Mouse (Mus musculus) left cerebral cortex, postnatal 36 days (tissue): Measurements from ENCODE around the gene Pramel7. TPM values are rescaled to one million over a fixed set of nuclear protein-coding genes. Genes with fewer than 3 reads are reported as not detected.
"Not testable (repeated sequence)": the region's sequence is repeated elsewhere in the genome, so short reads cannot be mapped to it uniquely, and the experiment has no call there.

Experiments used
- DNase-seq, 2 experiments: peaks; one replicate each; pipeline ENCODE4 v3.0.0; 2021 to 2022; ENCODE audit warnings: low spot score in 2 of 2, mixed read lengths in 1 of 2
- intact Hi-C: fragments of 180-260 bp; cut with DNase I; formaldehyde crosslinking; loops from one replicate; pipeline ENCODE4 v1.15.1; 2025
- total RNA-seq, 2 experiments: library from RNA; stranded (reverse); gene quantifications; 2 replicates each; pipeline ENCODE4 v1.2.3; 2021

Pramel7 gene
- total RNA-seq = not detected

- intact Hi-C loops, DNase-seq: not testable (repeated sequence)
Observed at GRCm38 (mm10) chr2:87496993-87497392, at the start of gene Pramel7. Pramel7 (minus strand) TSS chr2:87497093.

DNA sequence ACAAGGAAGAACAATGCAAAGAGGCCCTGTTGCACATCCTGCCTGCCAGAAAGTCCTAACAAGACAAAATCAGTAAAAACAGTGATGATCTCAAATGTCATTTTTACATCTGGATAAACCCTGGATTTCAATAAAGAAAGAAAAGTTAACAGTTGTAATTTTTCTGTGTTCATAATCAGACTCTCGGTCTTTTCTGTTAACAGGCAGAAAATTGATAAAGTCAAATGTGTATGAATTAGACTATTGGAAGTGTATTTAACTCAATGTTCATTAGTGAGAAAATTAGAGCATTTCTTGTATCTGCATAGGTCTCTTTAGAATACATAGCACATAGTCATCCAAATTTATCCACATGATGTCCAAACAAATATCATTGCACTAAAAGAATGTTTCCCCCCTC is 48.5 kb upstream of the Pramel7 start, which contains the start of gene Olfr1128:
Olfr1128 (minus strand) TSS at position 101 of the 400 bp plus-strand sequence.
- intact Hi-C loops = no loop called here
- DNase-seq = no peak

DNA sequence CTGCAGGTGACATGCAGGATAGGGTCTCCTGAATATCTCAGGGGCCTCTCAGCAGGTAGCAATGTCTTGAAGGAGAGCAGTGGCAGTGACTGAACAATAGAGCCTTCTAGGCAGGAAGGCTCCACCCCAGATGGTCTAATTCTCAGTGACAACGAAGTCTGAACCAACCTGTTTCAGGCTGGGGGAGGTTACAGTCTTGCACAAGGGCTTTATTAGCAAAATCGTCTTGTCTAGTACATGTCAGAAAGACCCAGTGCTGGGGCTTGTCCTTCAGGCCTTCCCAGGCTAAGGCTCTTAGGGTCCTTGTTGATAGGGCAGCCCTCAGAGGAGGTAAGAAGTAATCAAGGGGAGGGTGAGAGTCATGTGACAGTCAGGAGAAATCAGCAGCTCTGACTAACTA is 37.9 kb upstream of the Pramel7 start:
- intact Hi-C loops = no loop called here

DNA sequence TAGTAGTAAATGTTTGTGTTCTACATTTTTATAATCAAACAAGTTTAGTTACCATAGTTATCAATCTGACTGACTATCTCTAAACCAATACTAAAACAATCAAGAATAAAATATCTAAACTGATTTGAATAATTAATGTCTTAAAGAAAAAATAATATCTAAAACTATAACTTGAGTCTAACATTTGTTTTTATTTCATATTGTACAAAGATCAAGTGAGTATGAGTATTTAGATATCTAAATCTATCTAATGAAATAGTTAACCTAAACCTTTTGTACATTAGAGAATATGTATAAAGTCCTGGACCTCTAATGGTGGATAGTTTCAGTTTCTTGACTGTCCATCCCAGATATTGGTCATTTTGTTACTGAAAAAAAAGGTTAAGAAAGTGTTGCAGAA is 34.6 kb upstream of the Pramel7 start, which contains the start of gene Olfr153:
Olfr153 (plus strand) TSS at position 301 of the 400 bp plus-strand sequence.
- DNase-seq = no peak
- intact Hi-C loops = no loop called here

More for the DNA sequence above, 37.9 kb upstream of the Pramel7 start:
- no peak for DNase-seq

- intact Hi-C loops = not testable (repeated sequence)
- DNase-seq = peak; percentile 6 to 11
Observed at GRCm38 (mm10) chr2:87525899-87526616, 29.2 kb upstream of the Pramel7 start.

GRCm38 (mm10) chr2:87520651-87521050 is 23.8 kb upstream of the Pramel7 start:
- intact Hi-C loops = no loop called here
- no peak for DNase-seq

DNA sequence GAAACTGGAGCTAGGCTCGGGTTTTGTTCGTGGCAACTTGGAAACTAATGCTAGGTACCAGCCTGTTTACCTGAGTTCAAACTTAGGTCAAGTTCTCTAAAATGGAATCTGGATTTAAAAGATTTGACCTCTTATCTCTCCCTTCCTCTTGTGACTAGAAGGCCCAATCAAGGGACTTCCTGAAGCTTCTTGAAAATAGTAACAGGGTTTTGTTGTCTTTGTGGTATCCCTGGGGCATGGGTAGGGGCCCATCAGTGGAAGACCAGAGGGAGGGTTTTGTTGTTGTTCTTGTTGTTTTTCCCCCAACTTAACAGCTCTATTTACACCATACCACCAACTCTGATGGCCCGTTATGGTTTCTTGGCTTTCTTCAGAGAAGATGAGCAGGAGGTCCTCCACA is 19.7 kb upstream of the Pramel7 start:
- DNase-seq = no peak
- intact Hi-C loops = no loop called here

- intact Hi-C loops = no loop called here
- no peak for DNase-seq
Observed at GRCm38 (mm10) chr2:87515457-87516060, 18.7 kb upstream of the Pramel7 start.

DNA sequence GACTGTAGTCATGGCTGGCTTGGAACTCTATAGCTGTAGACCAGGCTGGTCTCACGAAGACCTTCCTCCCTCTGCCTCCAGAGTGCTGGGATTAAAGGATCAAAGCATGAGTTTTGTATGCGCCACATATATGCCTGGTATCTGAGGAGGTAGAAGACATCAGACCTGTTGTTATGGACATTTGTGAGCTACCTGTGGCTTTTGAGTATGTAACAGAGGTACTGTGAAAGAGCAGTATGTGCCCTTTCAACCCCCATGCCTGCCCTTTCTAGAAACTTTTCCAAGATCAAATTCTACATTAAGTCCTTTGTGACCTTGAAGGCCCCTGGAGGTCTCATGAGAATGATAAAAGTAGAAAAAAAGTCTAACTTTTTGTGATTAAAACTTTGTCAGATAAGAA is 18.2 kb upstream of the Pramel7 start:
- intact Hi-C loops = no loop called here
- DNase-seq = no peak

DNA sequence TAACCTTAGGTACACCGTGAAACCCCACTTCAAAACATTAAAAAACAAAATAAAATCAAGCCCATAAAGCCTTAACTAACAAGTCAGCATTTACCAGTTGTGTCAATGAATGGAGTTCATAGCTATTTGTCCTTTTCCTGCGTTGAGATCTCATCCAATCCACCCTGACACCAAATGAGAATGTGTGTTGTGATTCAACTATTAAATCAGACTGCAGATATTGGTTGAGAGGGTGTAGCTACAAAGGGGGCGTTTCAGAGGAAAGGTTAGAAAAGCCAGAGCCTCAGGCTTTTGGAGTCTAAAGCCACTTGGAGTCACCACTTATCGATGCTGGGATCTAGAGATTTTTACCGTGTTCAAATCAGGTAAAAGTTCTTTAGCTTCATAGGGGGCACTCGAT is 9.4 kb upstream of the Pramel7 start, which contains the start of gene Pramel6:
Pramel6 (plus strand) TSS at position 301 of the 400 bp plus-strand sequence.
- no peak for DNase-seq
- intact Hi-C loops = no loop called here

GRCm38 (mm10) chr2:87482276-87482675 is 14.6 kb downstream of the Pramel7 start:
- DNase-seq = no peak
- intact Hi-C loops = no loop called here

DNA sequence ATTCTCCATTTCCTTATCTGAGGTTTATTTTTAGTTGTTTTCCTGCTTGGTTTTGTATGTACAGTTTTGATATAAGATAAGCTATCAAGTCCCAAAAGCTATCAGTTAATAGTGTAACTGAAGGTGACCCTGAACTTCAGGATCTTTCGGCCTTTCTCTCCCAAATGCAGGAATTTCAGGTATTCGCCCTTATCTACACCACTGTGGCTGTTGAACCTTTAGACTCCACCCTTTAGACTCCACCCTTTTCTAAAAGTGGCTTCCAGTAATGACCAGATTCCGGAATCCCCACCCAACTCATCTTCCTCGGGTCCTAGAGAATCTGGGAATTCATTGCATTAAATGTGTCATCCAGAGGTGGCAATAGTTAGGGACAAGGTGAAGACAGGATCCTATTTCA is 15.7 kb downstream of the Pramel7 start:
- intact Hi-C loops = no loop called here
- no peak for DNase-seq

DNA sequence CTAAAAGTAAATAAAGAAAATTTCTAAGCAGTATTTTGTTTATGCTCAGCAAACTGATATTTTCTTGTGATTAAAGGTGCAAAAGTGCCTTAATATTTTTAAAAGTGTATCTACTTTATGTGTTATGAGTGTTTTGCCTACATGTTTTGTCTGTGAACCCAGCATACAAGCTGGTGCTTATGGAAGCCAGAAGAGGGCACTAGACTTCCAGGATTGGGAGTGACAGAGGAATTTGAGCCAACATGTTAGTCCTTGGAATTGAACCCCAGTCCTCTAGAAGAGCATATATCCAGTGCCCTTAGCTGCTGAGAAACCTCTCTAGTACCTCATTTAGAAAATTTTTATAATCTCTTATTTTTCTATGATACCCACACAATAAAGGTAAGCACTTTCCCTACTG is 16.7 kb downstream of the Pramel7 start:
- intact Hi-C loops = no loop called here
- DNase-seq = no peak

- no peak for DNase-seq
- intact Hi-C loops = no loop called here
Observed at GRCm38 (mm10) chr2:87461769-87462168, 35.1 kb downstream of the Pramel7 start.

DNA sequence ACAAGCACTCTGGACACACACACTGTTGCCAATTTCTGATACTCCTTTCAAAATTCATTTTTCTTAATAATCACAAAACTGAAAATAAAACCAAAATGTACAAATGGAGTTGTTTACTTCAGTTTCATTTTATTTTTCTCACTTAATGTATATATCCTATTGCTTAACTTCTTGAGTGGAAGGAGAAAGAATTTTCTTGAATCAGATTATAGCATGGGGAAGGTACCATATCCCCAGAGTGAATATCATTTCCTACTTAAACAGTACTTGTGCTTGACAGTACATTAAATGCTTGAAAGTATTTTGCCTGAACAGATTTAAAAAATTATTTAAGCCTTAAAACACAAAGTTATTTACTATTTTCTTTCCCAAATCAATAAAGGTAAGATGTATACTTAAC is 43.2 kb downstream of the Pramel7 start, which contains the start of gene Olfr1126:
Olfr1126 (plus strand) TSS at position 301 of the 400 bp plus-strand sequence.
- no peak for DNase-seq
- intact Hi-C loops = no loop called here

Other genes with a start within 250 kb of the Pramel7 start
- not detected for gene Olfr1115, start 249.1 kb downstream of the Pramel7 start, total RNA-seq
- not detected for gene Olfr1116, start 229.6 kb downstream of the Pramel7 start, total RNA-seq
- not detected for gene Olfr1118, start 189.5 kb downstream of the Pramel7 start, total RNA-seq
- gene Olfr1120, start 142.3 kb downstream of the Pramel7 start, total RNA-seq = not detected
- gene Olfr1121, start 127.2 kb downstream of the Pramel7 start, total RNA-seq = not detected
- under 1 TPM in 1 of 2 experiments, not detected in 1; 0.18 TPM for gene Olfr1122, start 111.2 kb downstream of the Pramel7 start, total RNA-seq
- gene Olfr1123, start 80.5 kb downstream of the Pramel7 start, total RNA-seq = not detected
- not detected for gene Olfr1124, start 66.8 kb downstream of the Pramel7 start, total RNA-seq
- not detected for gene Olfr1126, start 43.1 kb downstream of the Pramel7 start, total RNA-seq
- not detected for gene Pramel6, start 9.5 kb upstream of the Pramel7 start, total RNA-seq
- gene Olfr153, start 34.7 kb upstream of the Pramel7 start, total RNA-seq = not detected
- not detected for gene Olfr1128, start 48.4 kb upstream of the Pramel7 start, total RNA-seq
- not detected for gene Olfr1129, start 76.8 kb upstream of the Pramel7 start, total RNA-seq
- gene Olfr1130, start 109.1 kb upstream of the Pramel7 start, total RNA-seq = not detected
- gene Olfr1131, start 130.0 kb upstream of the Pramel7 start, total RNA-seq = not detected
- gene Olfr1132, start 140.4 kb upstream of the Pramel7 start, total RNA-seq = not detected
- not detected for gene Olfr1133, start 150.3 kb upstream of the Pramel7 start, total RNA-seq
- gene Olfr1134, start 161.4 kb upstream of the Pramel7 start, total RNA-seq = not detected
- not detected for gene Olfr1135, start 176.6 kb upstream of the Pramel7 start, total RNA-seq
- not detected for gene Olfr1136, start 196.9 kb upstream of the Pramel7 start, total RNA-seq
- not detected for gene Olfr1137, start 216.1 kb upstream of the Pramel7 start, total RNA-seq
- not detected for gene Olfr1138, start 242.9 kb upstream of the Pramel7 start, total RNA-seq
- gene Olfr1140, start 246.7 kb upstream of the Pramel7 start, total RNA-seq = not detected